Mouse (Mus musculus): Measurements from ENCODE around the gene Pdpn.

DNA sequence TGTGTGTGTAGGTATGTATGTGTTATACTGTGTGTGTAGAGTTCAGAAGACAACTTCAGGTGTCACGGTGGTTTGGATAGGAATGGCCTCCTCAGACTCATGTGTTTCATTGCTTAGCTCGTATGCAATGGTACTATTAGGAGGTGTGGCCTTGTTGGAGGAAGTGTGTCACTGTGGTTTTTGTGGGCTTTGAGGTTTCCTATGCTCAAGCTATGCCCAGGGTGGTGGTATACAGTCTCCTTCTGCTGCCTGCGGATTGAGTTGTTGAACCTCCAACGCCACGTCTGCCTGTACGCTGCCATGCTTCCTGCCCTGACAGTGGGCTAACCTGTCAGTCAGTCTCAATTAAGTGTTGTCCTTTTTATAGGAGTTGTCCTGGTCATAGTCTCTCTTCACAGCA is 22.0 kb downstream of the Pdpn start:
- TF ChIP-seq POLR2A (IDR thresholded peaks at IDR 0.05; ENCODE audit: borderline replicate concordance, extremely low read depth, low read depth, low read length) (no peak), CTCF (IDR thresholded peaks at IDR 0.05; ENCODE audit: insufficient read depth, low read length) (no peak)
